Mouse (Mus musculus): ENCODE measurements at regions not wholly inside any gene's neighbourhood (a gene's known extent, or its start where the extent isn't known, plus 50 kb on each side); places are given as distances from the start of the nearest gene placed in this dataset.
"Not testable (repeated sequence)": the region's sequence is repeated elsewhere in the genome, so short reads cannot be mapped to it uniquely, and the experiment has no call there.

- DNase-seq (ENCODE audit: low read depth, low spot score), result no peak
These were observed 83.8 kb downstream of the Eif4e start for GRCm38 (mm10) chr3:138609749-138610148.

- DNase-seq (ENCODE audit: low read depth, low spot score), result no peak
These were observed 87.1 kb downstream of the Eif4e start for GRCm38 (mm10) chr3:138612884-138613653.

- DNase-seq (ENCODE audit: low read depth, low spot score), result no peak
These were observed 87.7 kb downstream of the Eif4e start for GRCm38 (mm10) chr3:138613680-138614079.

GRCm38 (mm10) chr3:138614899-138615298, 88.9 kb downstream of the Eif4e start:
- DNase-seq (ENCODE audit: low read depth, low spot score), result no peak

- peak; percentile 36 for DNase-seq (ENCODE audit: low read depth, low spot score)
These were observed 94.3 kb downstream of the Eif4e start for GRCm38 (mm10) chr3:138620263-138620662.

- DNase-seq (ENCODE audit: low read depth, low spot score), result no peak
These were observed 98.1 kb downstream of the Eif4e start for GRCm38 (mm10) chr3:138624128-138624527.

GRCm38 (mm10) chr3:138626230-138626629, 100.3 kb downstream of the Eif4e start:
- DNase-seq (ENCODE audit: low read depth, low spot score), result no peak

GRCm38 (mm10) chr3:138630231-138630630, 104.3 kb downstream of the Eif4e start:
- DNase-seq (ENCODE audit: low read depth, low spot score), result no peak

- no peak for DNase-seq (ENCODE audit: low read depth, low spot score)
These were observed 106.1 kb downstream of the Eif4e start for GRCm38 (mm10) chr3:138632086-138632485.

GRCm38 (mm10) chr3:138642026-138642425, 100.0 kb upstream of the Tspan5 start:
- no peak for DNase-seq (ENCODE audit: low read depth, low spot score)

GRCm38 (mm10) chr3:138643951-138644285, 98.1 kb upstream of the Tspan5 start:
- no peak for DNase-seq (ENCODE audit: low read depth, low spot score)

GRCm38 (mm10) chr3:138644286-138644951, 97.6 kb upstream of the Tspan5 start:
- no peak for DNase-seq (ENCODE audit: low read depth, low spot score)

GRCm38 (mm10) chr3:138645320-138645719, 96.7 kb upstream of the Tspan5 start:
- DNase-seq (ENCODE audit: low read depth, low spot score), result no peak

- no peak for DNase-seq (ENCODE audit: low read depth, low spot score)
These were observed 92.3 kb upstream of the Tspan5 start for GRCm38 (mm10) chr3:138649699-138650098.

- not testable (repeated sequence) for DNase-seq (ENCODE audit: low read depth, low spot score)
These were observed 91.3 kb upstream of the Tspan5 start for GRCm38 (mm10) chr3:138650671-138651070.

GRCm38 (mm10) chr3:138651361-138652205, 90.4 kb upstream of the Tspan5 start:
- no peak for DNase-seq (ENCODE audit: low read depth, low spot score)

GRCm38 (mm10) chr3:138652206-138652605, 89.8 kb upstream of the Tspan5 start:
- DNase-seq (ENCODE audit: low read depth, low spot score), result no peak

GRCm38 (mm10) chr3:138652685-138653084, 89.3 kb upstream of the Tspan5 start:
- DNase-seq (ENCODE audit: low read depth, low spot score), result no peak

GRCm38 (mm10) chr3:138653549-138654246, 88.3 kb upstream of the Tspan5 start:
- DNase-seq (ENCODE audit: low read depth, low spot score), result no peak

- no peak for DNase-seq (ENCODE audit: low read depth, low spot score)
These were observed 87.2 kb upstream of the Tspan5 start for GRCm38 (mm10) chr3:138654610-138655371.

GRCm38 (mm10) chr3:138655479-138655878, 86.5 kb upstream of the Tspan5 start:
- DNase-seq (ENCODE audit: low read depth, low spot score), result no peak

Data from skeletal muscle tissue, adult 2 months (tissue).